Mouse (Mus musculus) embryonic fibroblast, embryonic 13.5 days (primary cell): ENCODE measurements around the gene Lgi4.

ENCODE experiments used
- CTCF ChIP-seq: IDR thresholded peaks from 2 replicates; pipeline ENCODE4 v1.5.1; 2011; ENCODE audit warnings: mild to moderate bottlenecking, control low read depth, low read length, moderate library complexity, borderline replicate concordance; ENCODE audit not compliant: insufficient read depth
- POLR2A ChIP-seq: IDR thresholded peaks from 2 replicates; pipeline ENCODE4 v1.6.1; 2011; ENCODE audit warnings: low read depth, mild to moderate bottlenecking, control low read depth, low read length, moderate library complexity

- no peak for TF ChIP-seq CTCF
- TF ChIP-seq POLR2A, result no peak
Measured at GRCm38 (mm10) chr7:31035291-31035690, 23.9 kb upstream of the Lgi4 start.
